Mouse (Mus musculus) G1E-ER4 (cell line): Measurements from ENCODE around the gene Rtl8b. TPM values are rescaled to one million over a fixed set of nuclear protein-coding genes. Genes with fewer than 3 reads are reported as not detected.
"Not testable (repeated sequence)": the region's sequence is repeated elsewhere in the genome, so short reads cannot be mapped to it uniquely, and the experiment has no call there.

Experiments
- GATA1 ChIP-seq: IDR thresholded peaks from one replicate; pipeline ENCODE4 v1.8.0; 2012; ENCODE audit warnings: low read length, inconsistent platforms
- polyA plus RNA-seq: library from polyadenylated mRNA; stranded (reverse); fragments of >175 nt; gene quantifications from 2 replicates; pipeline ENCODE4 v1.2.3, GENCODE M21; 2012

Rtl8b gene
- polyA plus RNA-seq = not detected in 2 replicates

GRCm38 (mm10) chrX:53670294-53670693, at the start of gene Rtl8b:
Gene Rtl8b (minus strand): TSS chrX:53670408.
- TF ChIP-seq GATA1 = no peak

GRCm38 (mm10) chrX:53716323-53717182, 46.3 kb upstream of the Rtl8b start:
- no peak for TF ChIP-seq GATA1

DNA sequence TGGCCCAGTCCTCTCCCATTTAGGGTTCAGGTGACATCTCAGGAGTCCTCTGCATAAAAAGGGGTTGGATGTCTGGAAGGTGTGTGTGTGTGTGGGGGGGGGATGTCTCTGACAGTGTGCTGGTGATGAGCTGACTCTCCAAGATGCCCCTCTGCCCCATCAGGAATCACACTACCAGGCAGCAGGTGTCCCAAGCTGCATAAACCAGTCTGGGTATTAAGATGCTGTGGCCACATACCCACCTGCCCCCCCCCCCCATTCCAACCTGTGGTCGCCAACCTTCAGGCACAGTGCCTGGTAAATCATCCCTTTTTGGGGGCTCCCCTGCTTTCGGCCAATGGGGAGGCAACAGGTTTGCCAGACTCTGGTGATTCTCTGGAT, 45.7 kb upstream of the Rtl8b start:
- TF ChIP-seq GATA1 = no peak

GRCm38 (mm10) chrX:53702673-53703072, 32.5 kb upstream of the Rtl8b start:
- no peak for TF ChIP-seq GATA1

DNA sequence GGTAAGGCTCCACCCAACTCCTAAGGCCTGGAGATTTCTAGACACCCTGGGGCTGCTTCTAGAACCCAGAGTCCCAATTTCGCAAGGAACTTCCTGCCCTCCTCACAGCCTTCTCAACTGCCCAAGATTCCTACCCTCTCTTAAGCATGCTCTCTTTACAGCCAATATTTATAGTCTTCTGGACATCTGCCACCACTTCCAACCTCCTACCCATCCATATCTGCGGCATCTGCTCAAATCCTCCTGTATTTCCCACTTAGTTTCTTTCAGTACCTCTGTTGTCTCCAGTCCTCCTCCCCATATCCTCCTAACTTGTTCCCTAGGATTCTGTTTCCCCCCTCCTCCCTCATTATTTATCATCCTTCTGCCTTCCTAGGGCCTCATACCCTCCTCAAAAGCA, 29.0 kb upstream of the Rtl8b start:
- no peak for TF ChIP-seq GATA1

DNA sequence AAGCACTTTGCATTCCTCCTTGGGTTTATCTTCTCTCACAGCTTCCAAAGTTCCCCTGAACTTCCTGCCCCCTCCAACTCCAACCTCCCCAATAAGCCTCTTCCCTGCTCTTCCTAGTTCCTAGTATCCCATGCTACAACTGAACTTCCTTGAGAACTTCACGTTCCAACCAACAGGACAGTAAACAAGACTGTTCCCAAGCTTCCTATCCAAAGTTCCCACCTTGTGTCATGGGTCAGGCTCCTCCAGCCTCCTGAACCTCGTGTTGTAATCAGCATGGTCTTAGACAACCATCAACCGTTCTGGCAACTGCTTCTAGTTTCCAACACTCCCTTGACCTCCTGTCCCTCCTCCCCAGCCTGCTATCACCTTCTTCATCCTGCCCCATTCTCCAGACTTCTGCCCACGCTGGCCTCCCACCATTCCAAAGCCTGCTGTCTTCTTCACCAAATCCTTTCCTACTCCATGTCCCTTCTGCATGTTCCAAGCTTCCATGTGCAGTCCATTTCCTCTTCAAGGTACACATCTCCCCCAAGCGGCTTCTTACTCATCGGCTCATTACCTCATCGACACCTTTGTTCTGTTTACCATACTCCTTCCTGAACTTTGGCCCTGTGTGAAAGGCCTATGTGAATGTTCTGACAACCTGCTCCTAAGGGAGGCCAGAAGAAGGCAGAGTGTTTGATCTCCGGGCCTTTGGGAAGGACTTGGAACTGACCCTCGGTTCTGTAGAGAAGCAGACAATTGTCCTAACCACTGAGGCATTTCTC, 24.0 kb upstream of the Rtl8b start:
- no peak for TF ChIP-seq GATA1

GRCm38 (mm10) chrX:53693141-53693540, 22.9 kb upstream of the Rtl8b start:
- no peak for TF ChIP-seq GATA1

DNA sequence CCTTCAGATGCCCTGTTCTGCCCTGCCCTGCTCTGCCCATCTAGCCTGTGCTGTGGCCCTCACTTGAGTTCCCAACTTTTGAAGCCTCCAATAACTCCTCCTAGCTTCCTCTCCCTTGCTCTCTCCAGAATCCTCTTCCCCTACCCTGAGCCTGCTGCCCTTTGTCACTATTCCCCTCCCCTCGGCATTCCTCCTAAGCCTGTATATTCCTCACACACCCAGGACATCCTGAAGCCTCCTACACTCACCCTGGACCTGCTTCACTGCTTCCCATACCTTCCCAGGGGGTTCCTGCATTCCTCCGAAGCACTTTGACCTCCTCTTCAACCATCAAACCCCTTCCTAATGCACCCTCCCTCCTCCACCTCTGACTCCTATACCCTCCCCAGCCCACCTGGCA, 21.9 kb upstream of the Rtl8b start:
- TF ChIP-seq GATA1 = no peak

DNA sequence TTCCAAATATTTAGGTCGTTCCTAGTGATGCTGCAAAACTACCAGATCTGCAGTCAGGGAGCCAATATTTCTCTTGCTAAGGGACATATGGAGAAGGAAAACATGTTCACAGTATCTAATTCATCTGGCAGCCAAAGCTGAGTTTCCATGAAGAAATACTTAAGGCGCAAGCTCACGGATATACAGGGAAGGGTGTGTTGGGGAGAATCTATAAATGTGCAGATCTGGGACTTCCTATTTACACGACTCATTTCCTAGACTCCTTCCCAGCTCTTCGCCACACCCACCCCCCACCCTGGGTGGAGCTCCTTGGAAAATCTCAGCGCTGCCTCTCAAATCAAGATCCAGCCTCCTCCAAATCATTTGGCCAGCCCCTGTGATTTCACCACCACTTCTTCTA, 24.3 kb downstream of the Rtl8b start:
- TF ChIP-seq GATA1 = no peak

GRCm38 (mm10) chrX:53642980-53643961, 26.9 kb downstream of the Rtl8b start, which contains the start of gene Rtl8a:
Gene Rtl8a (minus strand): TSS chrX:53643682.
- not testable (repeated sequence) for TF ChIP-seq GATA1

Other genes starting within 250 kb of the Rtl8b start
- gene Etd, start 235.5 kb downstream of the Rtl8b start, polyA plus RNA-seq = not detected in 2 replicates
- gene Rtl8c, start 62.4 kb downstream of the Rtl8b start, polyA plus RNA-seq = not detected in 2 replicates
- not detected in 2 replicates for gene Gm14597, start 61.4 kb downstream of the Rtl8b start, polyA plus RNA-seq
- not detected in 2 replicates for gene Rtl8a, start 26.7 kb downstream of the Rtl8b start, polyA plus RNA-seq
- gene 4930502E18Rik, start 54.4 kb upstream of the Rtl8b start, polyA plus RNA-seq = not detected in 2 replicates
- gene 1700013H16Rik, start 87.4 kb upstream of the Rtl8b start, polyA plus RNA-seq = not detected in 2 replicates
- gene Zfp36l3, start 106.0 kb upstream of the Rtl8b start, polyA plus RNA-seq = not detected in 2 replicates
- gene Xlr, start 127.3 kb upstream of the Rtl8b start, polyA plus RNA-seq = 0.24 TPM in 1 of 2 replicates, not detected in the other